Comparison of ENCODE assay signal across 9 mouse cellular contexts in the genomic region with DNA sequence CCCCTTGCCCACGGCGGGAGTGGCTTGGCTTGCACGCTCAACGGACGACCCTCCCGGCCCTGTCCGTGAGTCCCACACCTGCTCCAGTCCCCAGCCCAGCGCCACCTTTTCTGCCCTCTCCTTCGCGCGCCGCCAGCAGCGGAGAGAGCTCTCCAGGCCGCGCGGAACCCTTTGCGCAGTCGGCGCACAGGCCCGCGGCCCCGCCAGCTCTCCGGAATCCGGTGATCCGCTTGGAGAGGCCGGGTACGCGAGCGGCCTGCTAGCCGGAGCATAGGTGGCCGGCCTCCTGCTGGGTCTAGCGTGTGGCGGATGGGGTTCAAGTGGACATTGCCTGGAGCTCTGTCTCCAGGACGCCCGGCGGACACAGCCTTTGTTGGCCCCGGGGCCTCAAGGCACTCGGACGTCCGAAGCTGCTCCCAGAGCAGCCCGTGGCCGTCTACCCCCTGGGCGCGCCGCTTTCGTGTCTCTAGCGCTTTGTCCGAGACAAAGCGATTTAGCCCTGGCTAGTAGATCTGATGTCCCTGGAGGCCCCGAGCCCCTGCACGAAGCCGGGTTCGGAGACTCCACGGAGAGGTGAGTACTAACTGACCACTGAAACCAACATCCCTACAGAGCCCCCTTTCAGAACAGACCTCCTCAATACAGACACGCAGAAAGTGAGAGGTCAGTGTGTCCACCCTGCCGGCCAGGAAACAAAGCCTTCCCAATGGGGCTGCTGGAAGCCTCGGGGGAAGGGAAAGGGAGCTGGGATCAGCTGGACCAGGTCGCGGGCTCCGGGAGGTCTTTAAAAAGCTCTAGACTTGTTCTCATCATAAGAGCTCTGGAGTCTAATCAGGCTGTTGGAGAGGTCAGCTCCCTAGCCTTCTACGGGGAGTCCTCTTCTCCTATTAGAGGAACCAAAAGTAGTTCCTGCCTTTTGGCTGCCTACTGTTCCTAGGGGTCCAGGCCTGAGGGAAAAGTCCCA. TPM values are rescaled to one million over a fixed set of nuclear protein-coding genes. Genes with fewer than 3 reads are reported as not detected.
DNase-seq lines count a peak whose midpoint lies in the region; ATAC-seq lines count a peak whose summit lies in the region.
"Had no signal": no experiment of that assay in that cellular context is flagged by ENCODE, and none has a peak within 500 bp of the region (broad histone marks: within the 10 kb centered on the region; RNA-seq: fewer than 3 reads in every experiment).

No protein-coding gene starts in this region.

- H3K27ac ChIP-seq in liver, embryonic 15.5 days (replicated peaks), result no peak overlapping the region

- DNase-seq in adrenal gland, adult (ENCODE audit: inconsistent age in 2 of 2, low spot score in 1 of 2), result peak; percentile 25 to 66
- DNase-seq in adrenal gland, postnatal 4 days (ENCODE audit: low spot score in 2 of 2), result no peak
- peak; percentile 22 for DNase-seq in retina, adult 2 months (ENCODE audit: low read depth, low spot score)
- DNase-seq in retina, postnatal 1 day, result no peak
- peak; percentile 32 to 50 for DNase-seq in heart, postnatal 14 days
- DNase-seq in yolk sac, embryonic 10.5 days (ENCODE audit: low spot score), result peak; percentile 42
- DNase-seq in ovary, postnatal 10 days (ENCODE audit: low spot score), result no peak

- peak overlapping the region; percentile 49 for H3K4me2 ChIP-seq in liver, embryonic 15.5 days

- no peaks in the 10 kb centered on the region for H3K36me3 ChIP-seq in liver, embryonic 15.5 days (replicated peaks)

- WGBS in liver, embryonic 15.5 days (ENCODE audit: insufficient replicate concordance), result 8% methylated on average over 61 of the region's 61 CpGs

- H3K9me3 ChIP-seq in liver, embryonic 15.5 days (replicated peaks), result no peaks in the 10 kb centered on the region

- peaks cover 54% of the 10 kb centered on the region for H3K27me3 ChIP-seq in liver, embryonic 15.5 days

- 0 out of 2 replicates have a peak overlapping the region, but pooled peaks have one; percentile 15 for H3K4me3 ChIP-seq in liver, embryonic 15.5 days (replicated peaks)

- no peak for ATAC-seq in liver, embryonic 15.5 days (ENCODE audit: insufficient read depth)

- 0 out of 2 replicates have a peak, but pooled peaks cover 3% of the 10 kb centered on the region for H3K4me1 ChIP-seq in liver, embryonic 15.5 days (replicated peaks)

- no peak overlapping the region for H3K9ac ChIP-seq in liver, embryonic 15.5 days

- intact Hi-C loops in heart, postnatal 14 days (cut with DNase I), result no loop called here

RNA-seq across cellular contexts. Expression of a gene that starts 0.7 kb away (rescaled TPM):
- total RNA-seq in adrenal gland, postnatal 4 days (2021), result 1 to 10 TPM; 5.9 to 6.1 TPM
- 1 to 10 TPM; 1.8 to 3.7 TPM for total RNA-seq in heart, postnatal 14 days (2021)
- 0.21 and 0.36 TPM in 2 replicates for polyA plus RNA-seq in liver, embryonic 15.5 days (2015; fragmentation: Nextera tagmentation; extraction: Ambion mirVana)
- total RNA-seq: neutrophil, adult 5-6 weeks had no signal

Comparison
In these comparisons a context has a peak if more than half of its experiments do, and no peak if none do; other contexts are left out.
1. DNase-seq: peak in adrenal gland, adult (2 of 2), retina, adult 2 months (single experiment), heart, postnatal 14 days (2 of 2) and yolk sac, embryonic 10.5 days (single experiment); none in adrenal gland, postnatal 4 days (0 of 2), retina, postnatal 1 day (single experiment) and ovary, postnatal 10 days (single experiment).